Mouse (Mus musculus): ENCODE data around the gene Gm21973.

GRCm38 (mm10) chr15:10379757-10380458, 54.7 kb downstream of the Gm21973 start:
- TF ChIP-seq CTCF (IDR thresholded peaks at IDR 0.05; ENCODE audit: extremely low read depth, insufficient read length, insufficient replicate concordance, low read depth, low read length): no peak
- no peak for TF ChIP-seq POLR2A (IDR thresholded peaks at IDR 0.05; ENCODE audit: low read depth, low read length)

All from small intestine, adult 2 months (tissue).